Mouse (Mus musculus) embryo, embryonic 10 days (tissue): ENCODE measurements around the gene Gstp2.

Source experiments
- DNase-seq: peaks from one replicate; pipeline ENCODE4 v3.0.0-alpha.2; 2015; ENCODE audit warnings: low spot score

Gene Gstp2

DNA sequence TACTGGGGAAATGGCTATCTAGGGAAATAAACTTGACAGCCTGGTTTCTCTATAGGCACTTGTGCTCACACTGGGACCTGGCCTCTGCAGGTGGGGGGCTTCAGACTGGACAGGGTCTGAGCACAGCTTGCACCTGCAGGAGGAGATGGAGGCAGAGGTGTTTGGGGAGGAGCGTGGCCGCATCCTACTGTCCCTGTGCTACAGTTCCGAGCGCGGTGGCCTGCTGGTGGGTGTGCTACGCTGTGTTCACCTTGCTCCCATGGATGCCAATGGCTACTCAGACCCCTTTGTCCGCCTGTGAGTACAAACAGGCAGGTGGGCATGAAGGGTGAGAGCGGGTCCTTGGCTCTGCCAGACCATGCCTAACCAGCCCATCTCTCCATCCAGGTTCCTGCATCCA, 39.9 kb downstream of the Gstp2 start:
- DNase-seq = no peak

DNA sequence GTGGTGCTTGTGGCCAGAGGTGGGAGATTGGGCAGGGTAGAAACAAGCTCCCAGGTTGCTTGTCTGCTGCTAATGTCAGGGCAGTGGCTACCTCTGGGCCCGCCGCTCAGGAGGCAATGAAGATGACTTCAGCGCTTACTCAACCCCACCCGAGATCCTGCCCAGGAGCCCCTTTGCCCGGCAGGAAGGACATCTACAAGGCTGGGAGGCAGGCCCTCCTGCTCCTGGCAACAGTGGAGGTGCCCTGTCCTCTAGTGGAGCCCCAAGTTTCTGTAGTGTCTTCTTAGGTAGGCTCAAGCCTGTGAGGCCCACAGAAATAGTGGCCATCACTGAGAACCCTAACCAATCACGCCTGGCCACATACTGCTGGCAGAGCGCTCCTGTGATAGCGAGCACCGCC, 40.7 kb downstream of the Gstp2 start:
- no peak for DNase-seq

DNA sequence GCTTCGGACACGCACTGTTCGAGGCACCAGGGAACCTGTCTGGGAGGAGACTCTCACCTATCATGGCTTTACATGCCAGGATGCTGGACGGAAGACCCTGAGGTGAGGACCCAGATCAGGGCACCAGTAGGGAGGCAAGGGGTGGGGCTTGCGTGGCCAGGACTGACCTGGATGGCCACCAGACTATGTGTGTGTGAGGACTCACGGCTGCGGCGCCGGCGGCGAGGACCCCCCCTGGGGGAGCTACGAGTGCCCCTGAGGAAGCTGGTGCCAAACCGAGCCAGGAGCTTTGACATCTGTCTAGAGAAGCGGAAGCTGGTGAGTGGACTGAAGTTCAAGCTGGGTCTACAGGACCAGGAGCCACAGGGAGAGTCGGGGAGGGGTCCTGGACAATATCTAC, 41.5 kb downstream of the Gstp2 start:
- DNase-seq = no peak

DNA sequence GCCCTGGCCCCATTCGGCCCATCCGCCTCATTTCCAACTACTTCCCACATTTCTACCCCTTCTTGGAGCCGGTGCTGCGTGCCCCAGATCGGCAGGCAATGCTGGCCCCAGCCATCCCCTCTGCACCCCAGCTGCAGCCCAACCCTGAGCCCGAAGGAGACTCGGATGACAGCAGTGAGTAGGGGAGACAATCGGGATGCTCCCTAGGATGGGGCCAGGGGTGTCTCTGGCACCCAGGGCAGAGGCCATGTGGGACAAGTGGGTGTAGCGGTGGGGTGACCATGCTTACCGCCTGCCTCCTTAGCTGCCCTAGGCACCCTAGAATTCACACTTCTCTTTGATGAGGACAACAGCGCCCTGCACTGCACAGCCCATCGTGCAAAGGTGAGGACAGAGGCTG, 42.2 kb downstream of the Gstp2 start:
- no peak for DNase-seq

DNA sequence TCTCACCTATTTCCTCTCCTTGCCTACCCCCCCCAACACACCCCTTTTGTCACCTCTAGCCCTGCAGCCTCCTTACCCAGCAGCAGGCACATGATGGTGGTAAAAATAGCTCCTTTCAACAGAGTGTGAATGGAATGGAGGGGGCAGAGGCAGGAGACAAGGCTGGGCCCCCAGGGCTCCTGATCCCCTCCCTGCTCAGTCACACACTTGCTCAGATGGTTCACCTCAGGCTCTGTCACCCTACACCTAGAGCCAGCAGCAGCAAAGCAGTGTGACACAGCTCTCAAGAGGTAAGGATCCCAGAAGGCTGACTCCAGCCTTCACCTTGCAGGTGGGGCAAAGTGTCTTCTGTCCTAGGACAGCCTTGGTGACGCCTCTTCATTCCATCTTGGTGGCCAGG, 42.7 kb downstream of the Gstp2 start, which contains the start of gene Doc2g:
Doc2g (plus strand) TSS at position 202 of the 400 bp plus-strand sequence.
- no peak for DNase-seq

DNA sequence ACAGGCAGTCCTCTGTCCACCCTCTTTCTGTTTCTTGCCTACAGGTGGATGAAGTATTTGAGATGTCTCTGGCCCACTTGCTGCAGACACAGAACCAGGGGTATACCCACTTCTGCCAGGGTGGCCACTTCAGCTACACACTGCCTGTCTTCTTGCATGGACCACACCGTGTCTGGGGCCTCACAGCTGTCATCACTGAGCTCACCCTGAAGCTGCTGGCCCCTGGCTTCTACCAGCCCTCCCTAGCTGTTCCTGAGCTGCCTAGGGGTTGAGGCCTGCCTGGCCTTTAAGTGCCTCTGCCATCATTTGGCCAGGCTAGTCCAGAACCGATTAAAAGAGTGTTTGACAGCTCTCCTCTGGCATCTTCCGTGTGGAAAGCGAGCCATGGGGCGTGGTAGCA, 44.1 kb downstream of the Gstp2 start:
- DNase-seq = no peak

DNA sequence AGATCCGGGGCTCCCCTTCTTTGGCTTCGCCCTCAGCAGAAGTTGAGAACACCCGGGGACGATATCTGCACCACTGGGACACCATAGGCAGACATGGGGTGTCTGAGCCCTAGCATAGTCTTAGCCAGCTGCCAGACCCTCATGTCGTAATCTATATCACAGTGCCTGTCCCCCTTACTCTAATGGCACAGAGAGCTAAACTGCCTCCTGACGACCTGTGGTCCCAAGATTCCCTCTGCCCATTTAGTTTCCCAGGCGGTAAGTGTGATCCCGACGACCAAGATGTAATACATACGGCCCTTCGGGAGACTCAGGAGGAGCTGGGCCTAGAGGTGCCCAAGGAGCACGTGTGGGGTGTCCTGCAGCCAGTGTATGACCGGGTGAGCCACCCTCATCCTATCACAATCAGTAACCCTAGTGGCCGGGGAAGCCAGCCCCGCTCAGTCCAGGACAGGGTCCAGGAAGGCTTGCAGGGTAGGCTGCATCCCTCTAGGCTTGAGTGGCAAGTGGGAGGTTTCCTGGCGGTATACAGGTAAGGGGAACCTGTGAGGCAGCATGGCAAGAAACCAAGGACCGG, 44.8 kb downstream of the Gstp2 start:
- no peak for DNase-seq

DNA sequence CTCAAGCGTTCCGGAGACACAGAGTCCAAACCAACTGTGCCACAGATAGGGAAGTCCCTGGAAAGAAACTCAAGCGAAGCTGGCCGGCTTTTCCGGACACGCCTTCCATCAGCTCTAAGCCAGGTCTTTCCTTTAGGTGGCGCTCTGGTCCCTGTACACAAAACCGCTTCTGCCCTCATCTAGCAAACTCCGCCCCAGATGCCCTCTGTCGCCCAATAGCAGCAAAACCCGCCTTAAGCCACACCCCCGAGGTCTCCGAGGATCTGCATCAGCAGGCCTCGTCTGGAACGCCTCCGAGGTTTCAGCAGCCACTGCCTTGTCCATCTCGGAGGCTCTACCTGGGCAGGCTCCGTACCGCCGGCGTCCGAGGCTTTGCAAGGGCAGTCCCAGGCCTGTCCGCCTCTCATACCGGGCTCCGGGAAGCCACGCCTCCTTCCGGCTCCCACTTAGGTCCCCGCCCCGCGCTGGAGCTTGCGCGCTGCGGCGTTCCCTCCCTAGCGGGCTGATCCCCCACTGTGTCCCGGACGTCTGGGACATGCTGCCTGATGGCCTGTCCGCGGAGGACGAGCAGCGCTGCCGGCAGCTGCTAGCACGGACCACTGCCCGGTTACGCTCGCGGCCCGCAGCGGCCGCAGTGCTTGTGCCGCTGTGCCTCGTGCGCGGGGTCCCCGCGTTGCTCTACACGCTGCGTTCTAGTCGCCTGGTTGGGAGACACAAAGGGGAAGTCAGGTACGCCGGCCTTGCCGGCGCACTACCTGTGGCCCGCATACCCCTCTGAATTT, 45.5 kb downstream of the Gstp2 start, which contains the start of the genes Nudt8 and Gm49405:
Nudt8 (plus strand) TSS at position 462 of the 782 bp plus-strand sequence.
Gm49405 (plus strand) TSS at position 508 of the 782 bp plus-strand sequence.
- peak; percentile 98 for DNase-seq

DNA sequence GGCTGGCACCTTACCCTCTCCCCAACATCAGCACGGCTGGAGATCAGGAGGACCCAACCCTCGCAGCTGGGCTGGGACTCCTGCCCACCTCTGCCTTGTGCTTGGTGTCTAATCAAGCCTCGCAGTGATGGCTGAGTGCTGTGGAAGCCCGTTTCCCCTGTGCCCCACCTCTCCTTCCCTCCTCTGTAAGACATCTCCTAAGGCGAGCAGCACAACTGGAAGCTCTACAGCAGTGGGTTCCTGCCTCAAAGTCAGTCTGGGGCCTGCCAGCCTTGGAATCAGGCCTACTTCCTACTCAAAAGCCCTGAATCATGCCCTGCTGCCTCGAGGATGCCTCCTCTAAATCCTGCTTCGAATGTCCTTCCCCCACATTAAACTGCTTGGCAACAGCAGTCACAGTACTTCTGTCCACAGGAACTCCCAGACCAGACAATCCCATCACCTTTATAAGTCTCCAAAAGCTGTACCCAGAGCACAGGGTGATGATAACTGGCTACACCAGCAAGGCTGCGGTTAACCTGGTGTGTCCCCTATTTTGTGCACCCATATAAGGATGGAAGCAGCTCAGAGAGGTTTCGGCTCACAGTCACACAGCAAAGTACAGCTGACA, 46.6 kb downstream of the Gstp2 start:
- no peak for DNase-seq

DNA sequence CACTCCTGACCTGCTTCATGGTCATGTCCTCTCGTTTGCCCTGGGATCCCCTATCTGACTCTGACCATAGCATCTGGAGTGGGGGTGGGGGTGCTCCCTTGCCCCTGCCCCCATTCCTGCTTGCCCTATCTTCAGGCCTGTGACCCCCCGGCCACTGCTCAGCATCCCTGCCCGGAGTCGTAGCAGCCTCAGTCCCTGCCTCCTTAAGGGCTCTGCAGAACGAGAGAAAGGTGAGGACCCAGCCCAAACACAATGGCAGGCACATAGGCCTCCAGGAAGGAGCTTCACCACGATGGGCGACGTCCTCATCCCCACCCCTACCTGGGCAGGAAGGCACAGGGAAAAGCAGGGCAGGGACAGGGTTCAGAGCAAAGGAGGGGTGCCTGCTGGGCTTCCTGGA, 47.5 kb downstream of the Gstp2 start:
- DNase-seq = no peak

DNA sequence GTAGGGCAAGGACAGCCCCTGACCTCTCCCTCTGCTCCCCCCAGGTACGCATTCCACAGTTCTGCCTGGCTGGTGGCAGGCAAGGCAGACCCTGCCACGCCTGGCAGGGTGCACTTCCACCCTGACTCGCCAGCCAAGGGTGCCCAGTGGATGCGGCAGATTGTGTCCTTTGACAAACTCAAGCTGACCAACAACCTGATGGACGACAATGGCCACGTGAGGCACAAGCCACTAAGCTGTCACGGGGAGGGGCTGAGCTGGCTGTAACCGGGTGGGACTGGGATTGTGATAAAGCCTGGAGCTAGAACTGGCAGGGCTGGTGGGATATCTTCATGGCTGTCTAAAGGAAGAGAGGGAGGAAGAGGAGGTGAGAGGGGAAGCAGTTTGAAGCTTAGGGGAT, 48.6 kb downstream of the Gstp2 start:
- DNase-seq = no peak

DNA sequence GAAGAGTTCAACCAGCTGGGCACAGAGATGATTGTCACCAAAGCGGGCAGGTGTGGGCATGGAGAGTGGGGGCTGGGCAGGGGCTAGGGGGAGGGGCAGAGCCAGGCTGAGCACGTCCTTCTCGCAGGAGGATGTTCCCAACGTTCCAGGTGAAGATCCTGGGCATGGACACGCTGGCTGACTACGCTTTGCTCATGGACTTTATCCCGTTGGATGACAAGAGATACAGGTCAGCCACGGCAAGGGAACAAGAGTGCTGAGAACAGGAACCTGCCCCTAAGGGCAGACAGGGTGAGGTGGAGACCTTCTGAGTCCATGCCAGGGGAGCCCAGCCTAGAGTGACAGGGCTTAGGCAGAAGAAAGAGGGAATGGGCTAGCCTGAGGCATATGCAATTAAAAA, 49.1 kb downstream of the Gstp2 start:
- DNase-seq = no peak

DNA sequence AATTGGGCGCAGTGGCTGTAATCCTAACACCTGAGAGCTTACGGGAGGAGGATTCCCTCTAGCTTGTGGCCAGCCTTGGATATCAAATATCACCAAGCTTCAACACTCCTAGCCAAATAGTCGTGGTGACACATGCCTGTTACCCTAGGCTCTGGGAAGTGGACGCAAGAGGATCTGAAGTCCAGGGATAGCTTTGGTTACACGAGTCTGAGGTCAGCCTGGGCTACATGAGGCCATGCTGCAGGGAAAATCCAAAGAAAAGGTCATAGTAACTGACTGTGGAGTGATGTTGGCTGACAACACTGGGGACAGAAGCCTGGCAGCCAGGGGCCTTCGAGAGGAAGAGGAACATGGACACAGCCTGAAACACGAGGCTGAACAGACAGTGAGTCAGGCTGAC, 49.7 kb downstream of the Gstp2 start:
- DNase-seq = no peak

DNA sequence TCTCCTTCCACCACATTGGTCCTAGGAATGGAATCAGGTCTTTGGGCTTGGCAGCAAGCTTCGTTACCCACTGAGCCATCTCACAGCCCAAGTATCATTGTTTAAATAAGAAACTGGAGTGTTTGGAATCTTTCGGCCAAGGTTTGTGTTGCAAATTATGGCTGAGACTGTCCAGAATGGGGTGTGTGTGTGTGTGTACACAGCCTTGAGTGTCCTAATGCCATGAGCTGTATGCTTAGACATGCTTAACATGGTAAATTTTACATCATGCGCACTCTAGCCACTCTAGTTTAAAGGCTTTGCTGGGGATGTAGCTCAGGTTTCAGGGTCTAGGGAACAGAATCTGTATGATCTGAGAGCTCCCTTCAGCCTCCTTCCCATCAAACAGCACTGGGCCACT, 50.3 kb downstream of the Gstp2 start:
- no peak for DNase-seq

DNA sequence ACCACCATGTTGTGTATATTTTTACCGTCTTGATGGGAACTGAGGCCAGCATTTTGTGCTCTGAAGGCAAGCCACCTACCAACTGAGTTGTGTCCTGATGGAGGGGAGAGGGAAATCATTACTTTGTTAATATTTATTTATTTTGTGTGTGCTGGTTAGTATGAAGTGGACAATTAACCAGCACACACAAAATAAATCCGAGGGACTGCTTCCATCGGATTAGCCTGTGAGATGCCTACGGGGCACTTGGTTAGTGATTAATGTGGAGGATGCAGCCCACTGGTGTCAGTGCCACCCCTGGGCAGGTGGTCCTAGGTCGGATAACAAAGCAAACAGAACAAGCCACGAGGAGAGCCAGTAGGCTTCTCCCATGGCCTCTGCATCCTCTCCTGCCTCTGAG, 50.9 kb downstream of the Gstp2 start:
- no peak for DNase-seq

DNA sequence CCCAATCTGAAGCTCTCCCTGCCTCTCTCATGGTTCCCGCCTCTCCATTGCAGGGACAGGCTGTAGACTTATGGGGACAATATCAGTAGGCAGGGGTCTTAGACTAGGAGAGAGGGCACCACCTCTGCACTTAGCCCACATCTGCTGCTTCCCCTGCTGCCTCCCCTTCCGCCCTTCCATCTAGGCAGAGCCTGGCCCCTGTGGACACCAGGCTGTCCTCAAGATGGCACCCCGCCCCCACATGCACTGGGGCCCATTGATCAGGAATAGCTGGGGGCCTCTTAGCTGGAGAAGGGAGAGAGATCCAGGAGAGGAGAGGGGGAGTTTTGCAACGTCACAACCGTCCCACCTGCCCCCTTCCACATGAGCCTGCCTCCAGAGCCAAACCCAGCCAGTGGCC, 53.4 kb downstream of the Gstp2 start, which contains the start of gene Tbx10:
Tbx10 (plus strand) TSS at position 337 of the 400 bp plus-strand sequence.
- no peak for DNase-seq

DNA sequence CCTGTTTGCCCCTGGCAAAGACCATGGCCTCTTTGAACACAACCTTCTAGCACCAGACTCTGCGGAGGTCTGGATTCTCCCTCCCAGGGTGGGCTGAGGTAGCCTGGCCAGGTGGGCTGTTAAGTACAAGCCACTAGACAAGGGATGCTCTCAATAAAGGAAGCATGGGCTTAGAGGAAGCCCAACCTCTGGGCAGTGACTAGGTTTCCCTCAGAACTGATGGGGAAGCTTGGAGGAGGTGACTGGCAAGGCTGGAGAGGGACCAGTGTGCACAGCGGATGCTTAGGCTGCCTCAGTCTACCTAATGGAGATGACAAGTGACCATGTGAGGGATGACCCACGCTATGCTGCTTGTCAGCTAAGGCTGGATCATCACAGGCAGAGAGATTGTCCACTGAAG, 53.9 kb downstream of the Gstp2 start:
- DNase-seq = no peak

DNA sequence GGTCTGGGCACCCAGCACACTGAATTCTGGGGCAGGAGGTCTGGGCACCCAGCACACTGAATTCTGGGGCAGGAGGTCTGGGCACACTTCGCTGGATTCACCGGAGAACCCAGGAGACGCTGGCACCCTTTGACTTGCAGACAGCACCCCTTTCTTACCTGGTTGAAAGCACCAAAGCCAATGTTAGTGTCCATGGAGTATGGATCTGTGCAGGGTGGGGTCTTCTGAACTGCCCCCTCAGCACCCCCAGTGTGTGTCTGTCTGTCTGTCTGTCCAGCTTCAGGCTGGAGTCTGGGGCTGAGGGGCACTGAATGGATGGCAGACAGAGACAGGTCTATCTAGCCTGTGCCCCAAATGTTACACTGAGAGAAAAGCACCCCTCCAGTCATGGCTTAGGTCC, 54.3 kb downstream of the Gstp2 start:
- DNase-seq = no peak

DNA sequence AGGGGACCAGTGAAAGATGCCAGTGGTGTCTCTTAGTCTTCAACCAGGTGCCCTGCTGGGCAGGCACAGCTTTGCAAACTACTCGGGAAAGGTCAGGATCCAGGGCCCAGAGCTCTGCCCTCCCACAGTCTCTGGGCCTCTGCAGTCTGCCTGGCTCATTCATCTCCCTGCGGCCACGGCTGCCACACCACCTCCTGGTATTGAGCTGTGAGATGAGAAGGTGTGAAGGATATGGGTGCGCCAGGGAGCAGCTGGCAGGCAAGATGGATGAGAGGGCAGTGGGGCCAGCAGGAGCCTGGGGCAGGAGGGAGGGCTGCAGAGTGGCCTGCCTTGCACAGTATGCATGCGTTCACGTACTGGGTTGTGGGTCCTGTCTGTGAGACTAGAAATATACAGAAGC, 55.0 kb downstream of the Gstp2 start:
- DNase-seq = peak; percentile 35
